16 mouse cellular contexts compared by ENCODE assay signal in the genomic region with DNA sequence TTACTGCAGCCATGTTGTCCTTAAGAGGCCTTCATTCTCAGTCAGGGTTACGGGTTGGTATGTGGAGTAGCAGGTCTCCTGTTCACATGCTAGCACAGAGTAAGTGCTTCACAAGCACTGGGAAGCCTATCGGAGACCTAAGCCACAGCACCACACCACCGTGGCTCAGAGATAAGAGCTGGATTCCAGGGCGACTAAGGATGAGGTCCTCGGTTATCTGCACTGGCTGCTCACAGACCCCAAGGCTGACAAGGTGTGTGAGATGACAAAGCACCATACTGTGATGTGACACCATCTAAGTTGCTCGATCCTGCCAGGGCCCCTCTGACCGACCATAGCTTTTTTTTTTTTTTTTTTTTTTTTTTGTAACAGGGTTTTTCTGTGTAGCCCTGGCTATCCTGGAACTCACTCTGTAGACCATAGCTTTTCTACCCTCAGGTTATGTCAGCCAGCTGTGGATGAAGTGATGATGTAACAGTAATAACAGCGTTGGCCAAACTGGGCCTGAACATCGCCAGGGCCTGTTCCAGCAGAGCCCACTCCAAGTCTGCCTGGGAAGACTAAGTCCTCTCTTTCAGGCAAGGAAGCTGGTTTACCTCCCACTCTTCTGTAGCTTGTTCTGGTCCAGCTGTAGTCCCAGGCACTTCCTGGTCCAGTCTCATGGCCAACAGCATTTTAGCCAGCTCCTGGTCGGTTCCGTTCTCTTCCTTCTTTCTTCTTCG. TPM values are rescaled to one million over a fixed set of nuclear protein-coding genes. Genes with fewer than 3 reads are reported as not detected.
DNase-seq lines count a peak whose midpoint lies in the region; ATAC-seq and TF ChIP-seq lines count a peak whose summit lies in the region.
"Had no signal": no experiment of that assay in that cellular context is flagged by ENCODE, and none has a peak within 500 bp of the region (broad histone marks: within the 10 kb centered on the region; RNA-seq: fewer than 3 reads in every experiment).

No protein-coding gene starts in this region.

- peaks cover 59% of the 10 kb centered on the region for H3K36me3 ChIP-seq in heart, embryonic 11.5 days (ENCODE audit: control insufficient read depth, insufficient read depth, low read length)
- peaks cover 23% of the 10 kb centered on the region for H3K36me3 ChIP-seq in intestine, embryonic 16.5 days (ENCODE audit: control insufficient read depth, insufficient read depth, low read length)
- peaks cover 93% of the 10 kb centered on the region for H3K36me3 ChIP-seq in neural tube, embryonic 15.5 days

- intact Hi-C loops in heart, postnatal 10 days (cut with DNase I) = no loop called here

- WGBS in heart, embryonic 11.5 days (ENCODE audit: insufficient replicate concordance) = 53% methylated on average over 12 of the region's 12 CpGs
- 69% methylated on average over 12 of the region's 12 CpGs for WGBS in bone marrow, adult 2 months
- WGBS in intestine, embryonic 16.5 days = 79% methylated on average over 12 of the region's 12 CpGs
- 96% methylated on average over 12 of the region's 12 CpGs for WGBS in neural tube, embryonic 15.5 days

- H3K9me3 ChIP-seq in heart, embryonic 11.5 days (replicated peaks; ENCODE audit: control insufficient read depth, low read length) = no peaks in the 10 kb centered on the region
- no peaks in the 10 kb centered on the region for H3K9me3 ChIP-seq in intestine, embryonic 16.5 days (ENCODE audit: control insufficient read depth, low read length)
- no peaks in the 10 kb centered on the region for H3K9me3 ChIP-seq in neural tube, embryonic 15.5 days (replicated peaks)
- H3K9me3 ChIP-seq: heart, embryonic 15.5 days had no signal

- H3K27ac ChIP-seq in heart, embryonic 11.5 days (ENCODE audit: low read depth, low read length) = peak overlapping the region; percentile 87
- peak overlapping the region; percentile 72 for H3K27ac ChIP-seq in bone marrow, adult 2 months (ENCODE audit: control insufficient read depth, insufficient read depth, low read depth, low read length, poor library complexity)
- H3K27ac ChIP-seq in intestine, embryonic 16.5 days (ENCODE audit: low read length) = no peak overlapping the region
- no peak overlapping the region for H3K27ac ChIP-seq in neural tube, embryonic 15.5 days (replicated peaks)
- H3K27ac ChIP-seq: heart, embryonic 15.5 days had no signal

- peak overlapping the region; percentile 37 for H3K4me2 ChIP-seq in heart, embryonic 11.5 days
- H3K4me2 ChIP-seq in intestine, embryonic 16.5 days (ENCODE audit: low read depth, low read length) = no peak overlapping the region
- H3K4me2 ChIP-seq in neural tube, embryonic 15.5 days = no peak overlapping the region
- H3K4me2 ChIP-seq: heart, embryonic 15.5 days had no signal

- no peak for TF ChIP-seq CTCF in bone marrow, adult 2 months (IDR thresholded peaks at IDR 0.05; ENCODE audit: control insufficient read depth, insufficient read depth, low read length)

- peaks cover 12% of the 10 kb centered on the region for H3K4me1 ChIP-seq in heart, embryonic 11.5 days (ENCODE audit: control insufficient read depth, insufficient read depth, low read length)
- H3K4me1 ChIP-seq in bone marrow, adult 2 months (ENCODE audit: control insufficient read depth, insufficient read depth, low read length) = no peaks in the 10 kb centered on the region; the same call in 1 of the 2 replicates
- no peaks in the 10 kb centered on the region for H3K4me1 ChIP-seq in intestine, embryonic 16.5 days (ENCODE audit: control insufficient read depth, insufficient read depth, low read length)
- H3K4me1 ChIP-seq in neural tube, embryonic 15.5 days = no peaks in the 10 kb centered on the region

- H3K27me3 ChIP-seq in heart, embryonic 11.5 days (ENCODE audit: control insufficient read depth, insufficient read depth, low read length) = no peaks in the 10 kb centered on the region
- H3K27me3 ChIP-seq in intestine, embryonic 16.5 days (replicated peaks; ENCODE audit: control insufficient read depth, insufficient read depth, low read length) = no peaks in the 10 kb centered on the region
- no peaks in the 10 kb centered on the region for H3K27me3 ChIP-seq in neural tube, embryonic 15.5 days (replicated peaks)
- H3K27me3 ChIP-seq: heart, embryonic 15.5 days had no signal

- peak overlapping the region; percentile 50; the same call in 1 of the 2 replicates for H3K9ac ChIP-seq in heart, embryonic 11.5 days (ENCODE audit: low read depth, low read length)
- no peak overlapping the region for H3K9ac ChIP-seq in intestine, embryonic 16.5 days (ENCODE audit: low read depth, low read length)
- H3K9ac ChIP-seq in neural tube, embryonic 15.5 days (replicated peaks) = no peak overlapping the region
- H3K9ac ChIP-seq: forebrain, postnatal 0 days; heart, embryonic 15.5 days had no signal

- DNase-seq in heart, postnatal 10 days = no peak
- peak; percentile 39 to 43 for DNase-seq in spleen, postnatal 14 days (ENCODE audit: low spot score in 2 of 2)
- DNase-seq in left cerebral cortex, adult 11 months (ENCODE audit: low spot score) = no peak
- DNase-seq in cerebellum, adult 18-20 months = no peak
- DNase-seq: cerebellum, postnatal 36 days; forebrain, postnatal 0 days; kidney, adult 2 months; layer of hippocampus, adult 9-11 months; lung, adult 2 months; right cerebral cortex, postnatal 4 days had no signal

- H3K4me3 ChIP-seq in heart, embryonic 11.5 days (ENCODE audit: low read depth, low read length) = no peak overlapping the region
- H3K4me3 ChIP-seq in bone marrow, adult 2 months (replicated peaks; ENCODE audit: control insufficient read depth, low read depth, low read length) = no peak overlapping the region
- H3K4me3 ChIP-seq in intestine, embryonic 16.5 days (ENCODE audit: low read length) = no peak overlapping the region
- no peak overlapping the region for H3K4me3 ChIP-seq in neural tube, embryonic 15.5 days (replicated peaks)
- H3K4me3 ChIP-seq: heart, embryonic 15.5 days had no signal

- peak; percentile 90 for ATAC-seq in heart, embryonic 11.5 days (replicated peaks; ENCODE audit: insufficient number of reproducible peaks, low FRiP score, low TSS enrichment)
- ATAC-seq in intestine, embryonic 16.5 days = peak; percentile 88
- ATAC-seq in neural tube, embryonic 15.5 days (ENCODE audit: low FRiP score) = no peak
- ATAC-seq: CD4-positive, CD25-positive, alpha-beta regulatory T cell, adult 4 months; forebrain, postnatal 0 days had no signal

- TF ChIP-seq POLR2A in bone marrow, adult 2 months (IDR thresholded peaks at IDR 0.05; ENCODE audit: borderline replicate concordance, control insufficient read depth, low read depth, low read length) = no peak

RNA-seq across cellular contexts. Expression of a gene that starts 19.3 kb away (rescaled TPM):
- polyA plus RNA-seq in heart, embryonic 11.5 days (2014; fragmentation: Nextera tagmentation; extraction: Ambion mirVana) = 6.3 and 6.7 TPM in 2 replicates
- total RNA-seq in heart, postnatal 10 days (2021) = 10 to 100 TPM; 29.0 to 31.3 TPM
- polyA plus RNA-seq in bone marrow, adult 2 months (2011; ENCODE audit: insufficient read depth, insufficient read length, low replicate concordance, missing spikeins) = 21.7 and 32.3 TPM in 2 replicates
- polyA plus RNA-seq in intestine, embryonic 16.5 days (2015; fragmentation: Nextera tagmentation; extraction: Ambion mirVana) = 6.5 and 9.8 TPM in 2 replicates
- 8.4 and 8.8 TPM in 2 replicates for polyA plus RNA-seq in neural tube, embryonic 15.5 days (2015; fragmentation: Nextera tagmentation; extraction: Ambion mirVana)

RNA-seq across cellular contexts. Expression of a gene that starts 28.6 kb away (rescaled TPM):
- 29.3 and 30.6 TPM in 2 replicates for polyA plus RNA-seq in heart, embryonic 11.5 days (2014; fragmentation: Nextera tagmentation; extraction: Ambion mirVana)
- total RNA-seq in heart, postnatal 10 days (2021) = 10 to 100 TPM; 17.5 to 18.3 TPM
- polyA plus RNA-seq in bone marrow, adult 2 months (2011; ENCODE audit: insufficient read depth, insufficient read length, low replicate concordance, missing spikeins) = 42.2 and 54.4 TPM in 2 replicates
- polyA plus RNA-seq in intestine, embryonic 16.5 days (2015; fragmentation: Nextera tagmentation; extraction: Ambion mirVana) = 40.9 and 45.7 TPM in 2 replicates
- polyA plus RNA-seq in neural tube, embryonic 15.5 days (2015; fragmentation: Nextera tagmentation; extraction: Ambion mirVana) = 32.5 and 42.8 TPM in 2 replicates

RNA-seq across cellular contexts. Expression of a gene that starts 47.5 kb away (rescaled TPM):
- polyA plus RNA-seq in heart, embryonic 11.5 days (2014; fragmentation: Nextera tagmentation; extraction: Ambion mirVana) = 55.6 and 62.0 TPM in 2 replicates
- total RNA-seq in heart, postnatal 10 days (2021) = 10 to 100 TPM; 54.2 TPM
- 20.6 and 36.0 TPM in 2 replicates for polyA plus RNA-seq in bone marrow, adult 2 months (2011; ENCODE audit: insufficient read depth, insufficient read length, low replicate concordance, missing spikeins)
- polyA plus RNA-seq in intestine, embryonic 16.5 days (2015; fragmentation: Nextera tagmentation; extraction: Ambion mirVana) = 60.2 and 61.2 TPM in 2 replicates
- polyA plus RNA-seq in neural tube, embryonic 15.5 days (2015; fragmentation: Nextera tagmentation; extraction: Ambion mirVana) = 96.6 and 103 TPM in 2 replicates

Comparison
In these comparisons a context has a peak if more than half of its experiments do, and no peak if none do; other contexts are left out.
1. H3K27ac ChIP-seq: peak in heart, embryonic 11.5 days (single experiment) and bone marrow, adult 2 months (single experiment); none in intestine, embryonic 16.5 days (single experiment) and neural tube, embryonic 15.5 days (single experiment).
2. DNase-seq: peak in spleen, postnatal 14 days (2 of 2); none in heart, postnatal 10 days (0 of 2), left cerebral cortex, adult 11 months (single experiment) and cerebellum, adult 18-20 months (0 of 2).